Mouse (Mus musculus) right cerebral cortex, adult 2 months (tissue): ENCODE measurements around the gene Eprs.

Experiments
- DNase-seq, 2 experiments: peaks; one replicate each; pipeline ENCODE4 v3.0.0; 2021 to 2022; ENCODE audit warnings: low spot score in 2 of 2

The Eprs gene

GRCm38 (mm10) chr1:185358211-185358610, 4.6 kb upstream of the Eprs start:
- DNase-seq: no peak

GRCm38 (mm10) chr1:185363526-185364182, 810 bp downstream of the Eprs start:
- peak; percentile 40 to 50 for DNase-seq

- no peak for DNase-seq
These were observed 1.3 kb downstream of the Eprs start for GRCm38 (mm10) chr1:185364183-185364540.

- DNase-seq: no peak
These were observed 4.5 kb downstream of the Eprs start for GRCm38 (mm10) chr1:185367383-185367782.

- DNase-seq: no peak
These were observed 7.1 kb downstream of the Eprs start for GRCm38 (mm10) chr1:185369979-185370378.

- peak; percentile 21 to 49 for DNase-seq
These were observed 13.5 kb downstream of the Eprs start for GRCm38 (mm10) chr1:185376390-185376789.

- DNase-seq: no peak
These were observed 14.6 kb downstream of the Eprs start for GRCm38 (mm10) chr1:185377429-185377828.

GRCm38 (mm10) chr1:185401615-185402014, 38.8 kb downstream of the Eprs start:
- no peak for DNase-seq

- DNase-seq: peak; percentile 28
These were observed 41.2 kb downstream of the Eprs start for GRCm38 (mm10) chr1:185404021-185404420.

GRCm38 (mm10) chr1:185405921-185406320, 43.1 kb downstream of the Eprs start:
- DNase-seq: no peak

GRCm38 (mm10) chr1:185409831-185410230, 47.0 kb downstream of the Eprs start:
- peak in 1 of 2 experiments; percentile 25 for DNase-seq

- DNase-seq: no peak
These were observed 55.2 kb downstream of the Eprs start for GRCm38 (mm10) chr1:185418011-185418410.

- DNase-seq: no peak
These were observed 57.0 kb downstream of the Eprs start for GRCm38 (mm10) chr1:185419805-185420204.

GRCm38 (mm10) chr1:185420776-185421175, 57.9 kb downstream of the Eprs start:
- no peak for DNase-seq

- no peak for DNase-seq
These were observed 63.7 kb downstream of the Eprs start for GRCm38 (mm10) chr1:185426583-185426982.

GRCm38 (mm10) chr1:185430488-185430887, 67.6 kb downstream of the Eprs start:
- DNase-seq: no peak

- DNase-seq: no peak
These were observed 68.6 kb downstream of the Eprs start for GRCm38 (mm10) chr1:185431245-185431997.

- DNase-seq: no peak
These were observed 69.1 kb downstream of the Eprs start for GRCm38 (mm10) chr1:185431998-185432317.

- DNase-seq: no peak
These were observed 70.3 kb downstream of the Eprs start for GRCm38 (mm10) chr1:185433112-185433511.

GRCm38 (mm10) chr1:185438841-185439580, 76.2 kb downstream of the Eprs start:
- peak; percentile 60 to 65 for DNase-seq

GRCm38 (mm10) chr1:185441703-185442472, 79.0 kb downstream of the Eprs start:
- peak in 1 of 2 experiments; percentile 10 for DNase-seq

- DNase-seq: no peak
These were observed 86.1 kb downstream of the Eprs start for GRCm38 (mm10) chr1:185448936-185449335.
